Mouse (Mus musculus): Measurements from ENCODE around the gene Clcf1.
"Not testable (repeated sequence)": the region's sequence is repeated elsewhere in the genome, so short reads cannot be mapped to it uniquely, and the experiment has no call there.

Clcf1 gene

GRCm38 (mm10) chr19:4218784-4219183 lies 4.7 kb downstream of the Clcf1 start:
- DNase-seq (ENCODE audit: low read depth), result peak; percentile 65

DNA sequence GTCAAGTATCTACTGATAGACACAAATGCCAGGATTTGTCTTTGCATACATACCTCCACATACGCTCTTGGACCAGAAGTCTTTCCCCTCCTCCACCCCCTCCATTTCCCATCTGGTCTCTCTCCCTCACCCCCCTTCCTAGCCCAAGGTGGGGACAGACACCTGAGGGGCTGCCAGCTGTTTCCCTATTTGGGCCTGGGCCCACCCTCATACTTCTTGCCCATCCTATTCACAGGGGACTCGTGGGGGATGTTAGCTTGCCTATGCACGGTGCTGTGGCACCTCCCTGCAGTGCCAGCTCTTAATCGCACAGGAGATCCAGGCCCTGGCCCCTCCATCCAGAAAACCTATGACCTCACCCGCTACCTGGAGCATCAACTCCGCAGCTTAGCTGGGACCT lies 5.9 kb downstream of the Clcf1 start:
- DNase-seq (ENCODE audit: low read depth), result no peak

DNA sequence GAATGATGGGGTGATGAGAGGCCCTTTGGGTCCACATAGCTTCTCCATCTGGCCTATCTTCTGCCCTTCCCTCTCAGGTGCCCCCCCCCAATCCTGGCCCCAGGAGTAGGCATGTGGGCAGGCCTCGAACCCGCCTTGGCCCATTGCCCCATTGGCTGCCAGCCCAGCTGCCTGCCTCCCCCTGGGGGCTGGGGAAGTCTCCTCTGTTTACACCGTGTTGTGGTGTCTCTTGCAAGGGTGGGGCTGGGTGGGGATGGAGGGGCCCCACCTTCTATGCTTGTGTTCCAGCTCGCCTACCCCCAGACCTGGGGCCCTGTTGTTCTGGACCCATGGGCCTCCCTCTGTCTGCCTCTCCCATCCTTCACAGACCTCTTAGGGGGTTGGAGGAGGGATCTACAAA lies 6.4 kb downstream of the Clcf1 start:
- DNase-seq (ENCODE audit: low read depth), result no peak

DNA sequence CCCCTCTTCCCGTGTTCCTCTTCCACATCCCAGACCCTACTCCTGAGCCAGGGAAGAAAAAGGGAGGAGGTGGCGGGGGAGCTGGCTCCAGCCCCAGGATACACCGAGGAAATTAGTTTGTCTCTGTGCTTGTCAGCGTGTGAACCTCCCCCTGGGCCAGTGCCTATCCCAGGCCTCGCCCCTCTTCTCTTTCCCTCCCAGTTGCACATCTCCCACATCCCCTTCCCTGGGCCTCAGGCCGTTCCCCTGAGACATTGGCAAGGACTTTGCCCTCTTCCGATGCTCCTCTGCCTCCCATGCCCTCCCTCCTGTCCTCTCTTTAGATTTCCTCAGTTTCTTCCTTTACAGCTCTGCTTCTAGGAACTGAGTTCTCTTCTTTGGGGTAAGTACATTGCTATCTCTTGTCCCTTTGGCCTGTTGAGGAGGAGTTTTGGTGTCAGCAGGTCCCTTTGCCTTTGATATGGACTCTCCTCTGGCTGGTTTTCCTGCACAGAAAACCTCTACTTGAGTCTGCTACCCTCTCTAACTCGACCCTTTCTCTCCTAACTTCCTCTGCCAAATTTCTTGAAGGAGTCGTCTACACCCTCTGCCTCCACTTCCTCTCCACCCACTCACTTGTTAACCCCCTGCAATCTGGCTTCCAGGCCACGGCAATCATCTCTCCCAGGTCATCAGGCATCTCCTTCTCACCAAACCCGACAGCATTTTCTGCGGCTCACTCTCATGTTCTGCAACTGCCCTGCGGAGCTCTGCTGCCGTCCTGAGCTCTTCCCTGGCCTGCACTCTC lies 7.1 kb downstream of the Clcf1 start:
- no peak for DNase-seq (ENCODE audit: low read depth)

DNA sequence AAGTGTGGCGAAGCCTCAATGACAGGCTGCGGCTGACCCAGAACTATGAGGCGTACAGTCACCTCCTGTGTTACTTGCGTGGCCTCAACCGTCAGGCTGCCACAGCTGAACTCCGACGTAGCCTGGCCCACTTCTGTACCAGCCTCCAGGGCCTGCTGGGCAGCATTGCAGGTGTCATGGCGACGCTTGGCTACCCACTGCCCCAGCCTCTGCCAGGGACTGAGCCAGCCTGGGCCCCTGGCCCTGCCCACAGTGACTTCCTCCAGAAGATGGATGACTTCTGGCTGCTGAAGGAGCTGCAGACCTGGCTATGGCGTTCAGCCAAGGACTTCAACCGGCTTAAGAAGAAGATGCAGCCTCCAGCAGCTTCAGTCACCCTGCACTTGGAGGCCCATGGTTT lies 8.1 kb downstream of the Clcf1 start:
- DNase-seq (ENCODE audit: low read depth), result no peak

GRCm38 (mm10) chr19:4226779-4227178 lies 12.7 kb downstream of the Clcf1 start:
- no peak for DNase-seq (ENCODE audit: low read depth)

DNA sequence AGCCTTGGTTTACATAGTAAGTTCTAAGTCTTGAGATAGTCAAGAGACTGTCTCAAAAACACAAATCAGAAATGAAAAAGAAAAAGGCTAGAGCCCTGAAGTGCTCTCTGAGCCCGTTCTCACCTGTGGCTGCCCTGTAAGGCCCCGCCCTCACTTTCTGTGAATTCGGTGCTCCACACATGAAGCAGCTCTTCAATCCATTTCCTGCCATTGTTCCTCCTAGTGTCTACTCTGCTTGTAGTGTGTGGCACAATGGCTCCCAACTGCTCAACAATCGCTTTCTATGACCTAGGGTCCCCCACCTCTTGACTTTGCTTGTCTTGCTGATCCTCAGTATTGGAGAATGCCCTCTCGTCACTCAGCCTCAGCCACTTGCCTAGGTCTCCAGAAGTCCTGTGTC lies 13.4 kb downstream of the Clcf1 start:
- peak; percentile 59 for DNase-seq (ENCODE audit: low read depth)

DNA sequence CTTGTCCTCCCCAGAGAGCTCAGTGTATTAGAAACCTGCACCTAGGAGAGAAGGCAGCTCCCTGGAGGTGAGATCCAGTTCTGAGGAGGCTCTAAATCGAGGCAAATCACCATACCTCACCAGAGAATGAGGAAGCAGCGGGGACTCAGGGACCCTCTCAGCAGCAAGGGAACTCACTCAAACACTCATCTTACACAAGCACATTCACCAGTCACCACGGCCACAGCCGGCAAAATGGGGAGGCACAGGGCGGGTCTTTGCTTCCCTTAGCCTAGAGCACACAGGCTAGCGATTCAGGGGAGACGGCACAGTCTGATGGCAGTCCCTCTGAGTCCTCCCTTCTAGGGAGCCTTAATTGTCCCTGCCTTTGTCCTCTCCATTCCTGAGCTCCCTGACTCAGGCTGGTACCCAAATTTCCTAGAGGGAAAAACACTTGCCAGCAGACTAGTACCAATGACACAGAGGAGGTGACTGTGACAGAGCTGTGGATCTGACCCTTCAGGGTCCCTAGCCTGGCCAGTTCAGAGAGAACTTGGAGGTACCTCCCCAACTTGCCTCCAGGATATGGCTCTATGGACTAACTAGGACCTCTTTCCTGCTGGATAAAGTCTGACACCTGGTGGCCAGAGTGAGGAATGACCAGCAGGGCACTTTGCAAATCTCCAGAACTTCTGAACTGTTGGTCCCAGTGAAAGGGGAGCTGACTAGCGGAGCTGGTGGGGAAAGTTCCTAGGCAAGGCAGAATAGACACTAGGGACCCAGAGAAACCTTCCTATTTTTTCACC lies 14.0 kb downstream of the Clcf1 start:
- peak; percentile 92 for DNase-seq (ENCODE audit: low read depth)

- DNase-seq (ENCODE audit: low read depth), result no peak
These were observed 14.9 kb downstream of the Clcf1 start for GRCm38 (mm10) chr19:4228891-4229290.

GRCm38 (mm10) chr19:4229451-4230076 lies 15.5 kb downstream of the Clcf1 start:
- DNase-seq (ENCODE audit: low read depth), result no peak

- DNase-seq (ENCODE audit: low read depth), result peak; percentile 66
These were observed 16.4 kb downstream of the Clcf1 start for GRCm38 (mm10) chr19:4230415-4230814.

DNA sequence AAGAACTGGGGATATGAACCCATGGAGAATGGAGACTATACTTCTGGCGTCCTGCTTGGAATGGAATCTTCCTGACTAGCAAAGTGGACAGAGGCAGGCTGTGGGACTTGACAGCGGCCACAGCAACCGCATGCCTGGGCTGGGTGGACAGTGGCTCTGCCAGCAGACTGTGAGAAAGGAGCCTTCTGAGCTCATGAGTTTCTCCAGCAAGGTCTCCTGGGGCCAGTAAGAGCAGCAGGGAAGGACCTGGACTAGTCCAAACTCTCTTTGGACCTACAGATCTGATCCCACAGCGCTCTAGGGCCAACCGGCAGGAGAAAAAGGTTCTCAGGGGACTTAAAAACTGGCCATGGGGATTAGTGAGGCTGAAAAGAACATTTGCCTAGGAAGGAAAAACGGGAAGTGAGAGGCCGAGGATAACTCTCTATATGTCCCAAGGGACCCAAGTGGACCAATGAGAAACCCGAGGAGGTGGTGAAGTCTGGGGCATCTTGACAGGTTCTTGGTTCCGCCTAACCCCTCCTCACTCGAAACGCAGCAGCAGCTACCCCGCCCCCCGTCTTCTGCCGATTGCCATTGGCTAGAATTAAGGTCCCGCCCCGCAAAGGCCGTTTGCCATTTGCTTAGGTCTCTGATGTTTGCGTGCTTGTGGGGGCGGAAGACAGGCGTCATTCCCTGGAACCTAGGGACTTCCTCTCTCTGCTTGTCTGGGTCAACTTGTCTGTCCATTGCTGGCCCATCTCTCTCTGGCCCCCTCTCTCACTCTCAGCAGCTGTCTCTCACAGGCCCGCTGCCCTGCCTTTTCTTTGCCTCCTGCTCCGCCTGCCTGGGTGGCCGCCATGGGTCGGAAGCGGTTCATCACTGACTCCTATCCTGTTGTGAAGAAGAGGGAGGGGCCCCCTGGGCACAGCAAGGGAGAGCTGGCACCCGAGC lies 17.5 kb downstream of the Clcf1 start, which contains the start of gene Pold4:
Gene Pold4, plus strand, starts transcription at position 647 of the 933 bp plus-strand sequence.
- DNase-seq (ENCODE audit: low read depth), result peak; percentile 97

DNA sequence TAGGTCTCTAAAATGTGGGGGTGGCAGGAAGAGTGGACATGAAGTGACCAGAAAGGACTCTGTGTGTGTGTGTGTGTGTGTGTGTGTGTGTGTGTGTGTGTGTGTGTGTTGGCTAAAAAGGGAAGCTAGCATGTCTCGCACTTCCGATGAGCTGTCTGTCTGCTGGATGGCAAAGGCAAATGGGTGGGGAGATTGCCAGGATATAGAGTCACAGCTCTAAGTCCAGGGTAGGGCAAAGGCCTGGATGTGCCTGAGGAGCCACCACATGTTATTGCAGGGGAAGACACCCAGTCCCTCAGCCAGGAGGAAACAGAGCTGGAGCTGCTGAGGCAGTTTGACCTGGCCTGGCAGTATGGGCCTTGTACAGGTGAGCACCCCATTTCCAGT lies 18.1 kb downstream of the Clcf1 start:
- no peak for DNase-seq (ENCODE audit: low read depth)

GRCm38 (mm10) chr19:4232651-4233050 lies 18.6 kb downstream of the Clcf1 start:
- DNase-seq (ENCODE audit: low read depth), result no peak

- DNase-seq (ENCODE audit: low read depth), result no peak
These were observed 20.5 kb downstream of the Clcf1 start for GRCm38 (mm10) chr19:4234548-4234947.

DNA sequence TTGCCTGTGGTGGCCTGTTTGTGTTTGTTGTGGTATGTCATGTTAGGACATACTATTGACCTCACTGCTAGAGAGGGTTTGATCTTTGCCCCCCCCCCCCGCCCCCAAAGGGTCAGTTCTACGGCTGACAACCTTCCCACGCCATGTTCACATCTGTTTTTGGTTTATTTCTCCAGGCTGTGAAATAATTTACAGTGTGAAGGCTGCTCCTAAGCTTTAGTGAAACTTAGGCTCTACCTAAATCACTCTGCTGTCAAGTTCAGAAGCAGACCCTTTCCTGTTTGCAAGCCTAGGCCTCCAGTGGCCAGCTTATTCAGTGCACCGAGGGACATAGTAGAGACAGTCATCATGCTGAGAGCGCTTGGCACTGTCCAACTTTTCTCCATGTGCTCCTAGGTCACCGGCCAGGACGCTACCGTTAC lies 26.2 kb downstream of the Clcf1 start:
- no peak for DNase-seq (ENCODE audit: low read depth)

DNA sequence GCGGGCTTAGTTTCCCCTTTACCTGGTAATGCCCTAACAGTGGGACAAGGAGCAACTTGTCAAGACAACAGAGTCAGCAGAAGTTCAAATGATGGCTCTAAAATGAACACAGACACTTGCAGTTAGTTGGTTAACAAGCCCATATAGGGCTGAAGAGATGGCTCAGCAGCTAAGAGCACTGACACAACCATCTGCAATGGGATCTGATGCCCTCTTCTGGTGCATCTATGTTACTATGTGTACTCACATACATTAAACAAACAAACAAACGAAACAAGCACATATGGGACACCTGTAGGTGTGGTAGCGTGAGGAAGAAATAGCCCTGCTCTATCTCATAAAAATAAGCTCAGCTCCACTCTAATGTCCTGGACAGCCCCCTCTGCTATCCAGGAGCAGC lies 28.4 kb downstream of the Clcf1 start:
- DNase-seq (ENCODE audit: low read depth), result peak; percentile 61

DNA sequence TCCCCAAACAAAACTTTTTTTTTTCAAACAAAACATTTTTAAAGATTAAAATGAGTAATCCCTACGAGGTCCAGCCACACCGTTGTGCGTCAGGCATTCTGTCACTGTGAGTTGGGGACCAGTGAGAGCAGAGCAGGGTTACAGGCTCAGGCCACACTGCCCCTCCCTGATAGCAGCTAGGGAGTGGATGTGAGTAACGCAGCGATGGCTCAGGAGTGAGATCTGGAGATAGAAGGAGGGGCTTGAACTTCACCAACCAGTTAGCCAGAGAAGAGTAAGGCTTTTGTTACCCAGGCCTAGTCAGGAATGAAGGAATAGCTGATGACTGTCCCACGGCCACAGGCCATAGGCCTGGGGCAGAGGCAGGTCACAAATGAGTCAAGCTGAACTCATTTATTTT lies 30.7 kb downstream of the Clcf1 start:
- DNase-seq (ENCODE audit: low read depth), result no peak

GRCm38 (mm10) chr19:4247010-4247409 lies 33.0 kb downstream of the Clcf1 start:
- peak; percentile 72 for DNase-seq (ENCODE audit: low read depth)

DNA sequence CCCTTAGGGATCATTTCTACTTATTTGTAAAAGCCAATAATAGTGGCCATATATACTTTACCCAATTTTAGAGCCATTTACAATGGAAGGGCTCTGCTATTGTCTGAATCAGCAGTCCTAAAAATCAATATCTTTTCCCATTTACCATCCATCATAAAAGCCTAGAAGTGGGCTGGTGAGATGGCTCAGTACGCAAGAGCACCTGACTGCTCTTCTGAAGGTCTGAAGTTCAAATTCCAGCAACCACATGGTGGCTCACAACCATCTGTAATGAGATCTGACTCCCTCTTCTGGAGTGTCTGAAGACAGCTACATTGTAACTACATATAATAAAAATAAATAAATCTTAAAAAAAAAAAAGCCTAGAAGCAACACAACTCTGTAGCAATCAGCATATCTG lies 34.6 kb downstream of the Clcf1 start:
- not testable (repeated sequence) for DNase-seq (ENCODE audit: low read depth)

DNA sequence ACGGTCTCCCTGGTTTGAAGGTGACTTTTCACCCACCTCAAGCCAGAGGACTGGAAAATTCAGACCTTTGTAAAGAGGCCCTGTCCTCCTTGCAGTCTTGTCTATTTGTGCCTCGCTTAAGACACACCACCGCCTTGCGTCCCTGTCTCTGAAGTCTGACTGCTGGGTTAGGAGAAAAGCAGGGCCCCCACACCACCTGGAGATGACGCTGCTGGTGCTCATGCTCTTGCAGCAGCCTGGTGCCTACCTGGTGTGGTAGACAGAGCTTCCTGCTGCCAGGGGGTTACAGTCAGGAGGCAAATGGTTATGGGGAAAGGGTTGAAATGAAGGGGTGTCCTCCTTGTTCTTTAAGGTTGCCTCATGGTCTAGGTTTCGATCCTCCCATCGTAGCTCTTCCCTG lies 40.2 kb downstream of the Clcf1 start:
- no peak for DNase-seq (ENCODE audit: low read depth)
